Mouse (Mus musculus): ENCODE measurements around the gene Nlrx1. TPM values are rescaled to one million over a fixed set of nuclear protein-coding genes. Genes with fewer than 3 reads are reported as not detected.

The Nlrx1 gene
- 1.3 TPM for polyA plus RNA-seq (2021)

GRCm38 (mm10) chr9:44268432-44268831 is at the start of gene Nlrx1:
Gene Nlrx1, minus strand, starts transcription at chr9:44268599.
- ChIA-PET POLR2A (interaction anchor here (0.6 kb wide), 1 partner anchor 11 kb away, joined by 5 read pairs; no protein-coding TSS in a partner anchor), CTCF (interaction anchor here (1.4 kb wide), 2 partner anchors 17 to 143 kb away, joined by 3 read pairs; no protein-coding TSS in a partner anchor)
- in situ Hi-C loops (cut with MboI; ENCODE audit: low pct_unique_long_range_greater_than_20kb): no loop called here
- ATAC-seq: no peak
- DNase-seq (ENCODE audit: low read depth, low spot score): no peak
- TF ChIP-seq CTCF (IDR thresholded peaks at IDR 0.05): no peak
- H3K27me3 ChIP-seq: no peaks in the 10 kb centered on the region

GRCm38 (mm10) chr9:44317452-44317851 is 49.1 kb upstream of the Nlrx1 start:
- in situ Hi-C loops (cut with MboI; ENCODE audit: low pct_unique_long_range_greater_than_20kb): no loop called here
- no peak for TF ChIP-seq CTCF (IDR thresholded peaks at IDR 0.05)
- ATAC-seq (no peak), DNase-seq (ENCODE audit: low read depth, low spot score) (no peak)
- ChIA-PET CTCF (no interaction called here), POLR2A (no interaction called here)
- H3K27me3 ChIP-seq: no peaks in the 10 kb centered on the region

- TF ChIP-seq CTCF (IDR thresholded peaks at IDR 0.05): no peak
- POLR2A ChIA-PET: interaction anchor here (0.6 kb wide), 1 partner anchor 10 kb away, joined by 3 read pairs; no protein-coding TSS in a partner anchor
- CTCF ChIA-PET: no interaction called here
- DNase-seq (ENCODE audit: low read depth, low spot score) (no peak), ATAC-seq (no peak)
- H3K27me3 ChIP-seq: no peaks in the 10 kb centered on the region
- in situ Hi-C loops (cut with MboI; ENCODE audit: low pct_unique_long_range_greater_than_20kb): no loop called here
Observed at GRCm38 (mm10) chr9:44314910-44315309, 46.5 kb upstream of the Nlrx1 start.

- no peaks in the 10 kb centered on the region for H3K27me3 ChIP-seq
- ChIA-PET POLR2A (no interaction called here), CTCF (no interaction called here)
- no peak for DNase-seq (ENCODE audit: low read depth, low spot score)
- ATAC-seq: no peak
- no peak for TF ChIP-seq CTCF (IDR thresholded peaks at IDR 0.05)
- in situ Hi-C loops (cut with MboI; ENCODE audit: low pct_unique_long_range_greater_than_20kb): no loop called here
Observed at GRCm38 (mm10) chr9:44314257-44314547, 45.8 kb upstream of the Nlrx1 start.

GRCm38 (mm10) chr9:44313476-44314256 is 45.3 kb upstream of the Nlrx1 start:
- POLR2A ChIA-PET: no interaction called here
- ATAC-seq (no peak), DNase-seq (ENCODE audit: low read depth, low spot score) (no peak)
- CTCF ChIA-PET: no interaction called here
- in situ Hi-C loops (cut with MboI; ENCODE audit: low pct_unique_long_range_greater_than_20kb): no loop called here
- TF ChIP-seq CTCF (IDR thresholded peaks at IDR 0.05): no peak
- H3K27me3 ChIP-seq: no peaks in the 10 kb centered on the region

- no peaks in the 10 kb centered on the region for H3K27me3 ChIP-seq
- POLR2A ChIA-PET: no interaction called here
- in situ Hi-C loops (cut with MboI; ENCODE audit: low pct_unique_long_range_greater_than_20kb): no loop called here
- ATAC-seq: no peak
- DNase-seq (ENCODE audit: low read depth, low spot score): no peak
- TF ChIP-seq CTCF (IDR thresholded peaks at IDR 0.05): no peak
- CTCF ChIA-PET: no interaction called here
Observed at GRCm38 (mm10) chr9:44311136-44312134, 43.0 kb upstream of the Nlrx1 start.

- POLR2A ChIA-PET: no interaction called here
- TF ChIP-seq CTCF (IDR thresholded peaks at IDR 0.05): no peak
- in situ Hi-C loops (cut with MboI; ENCODE audit: low pct_unique_long_range_greater_than_20kb): no loop called here
- no peaks in the 10 kb centered on the region for H3K27me3 ChIP-seq
- ATAC-seq (no peak), DNase-seq (ENCODE audit: low read depth, low spot score) (no peak)
- CTCF ChIA-PET: no interaction called here
Observed at GRCm38 (mm10) chr9:44310750-44311135, 42.3 kb upstream of the Nlrx1 start.

- no peaks in the 10 kb centered on the region for H3K27me3 ChIP-seq
- ATAC-seq (no peak), DNase-seq (ENCODE audit: low read depth, low spot score) (no peak)
- no peak for TF ChIP-seq CTCF (IDR thresholded peaks at IDR 0.05)
- CTCF ChIA-PET: interaction anchor here (1.5 kb wide), 1 partner anchor 9 kb away, joined by 7 read pairs; no protein-coding TSS in a partner anchor
- POLR2A ChIA-PET: no interaction called here
- in situ Hi-C loops (cut with MboI; ENCODE audit: low pct_unique_long_range_greater_than_20kb): no loop called here
Observed at GRCm38 (mm10) chr9:44309756-44310155, 41.4 kb upstream of the Nlrx1 start.

- no peaks in the 10 kb centered on the region for H3K27me3 ChIP-seq
- no peak for TF ChIP-seq CTCF (IDR thresholded peaks at IDR 0.05)
- ChIA-PET CTCF (interaction anchor here (0.6 to 1.3 kb wide), 3 partner anchors 12 to 98 kb away, joined by 3 read pairs; no protein-coding TSS in a partner anchor), POLR2A (interaction anchor here (0.7 kb wide), 1 partner anchor 231 kb away, joined by 3 read pairs; no protein-coding TSS in a partner anchor)
- no peak for ATAC-seq
- in situ Hi-C loops (cut with MboI; ENCODE audit: low pct_unique_long_range_greater_than_20kb): no loop called here
- DNase-seq (ENCODE audit: low read depth, low spot score): no peak
Observed at GRCm38 (mm10) chr9:44307248-44307647, 38.8 kb upstream of the Nlrx1 start.

- in situ Hi-C loops (cut with MboI; ENCODE audit: low pct_unique_long_range_greater_than_20kb): no loop called here
- no peaks in the 10 kb centered on the region for H3K27me3 ChIP-seq
- DNase-seq (ENCODE audit: low read depth, low spot score) (no peak), ATAC-seq (no peak)
- TF ChIP-seq CTCF (IDR thresholded peaks at IDR 0.05): no peak
- POLR2A ChIA-PET: no interaction called here
- CTCF ChIA-PET: interaction anchor here (1.3 kb wide), 1 partner anchor 13 kb away, joined by 3 read pairs; no protein-coding TSS in a partner anchor
Observed at GRCm38 (mm10) chr9:44306532-44306931, 38.1 kb upstream of the Nlrx1 start.

All from Patski (cell line).